Mouse (Mus musculus) midbrain, embryonic 14.5 days (tissue): ENCODE results near the gene Usp42. TPM values are rescaled to one million over a fixed set of nuclear protein-coding genes. Genes with fewer than 3 reads are reported as not detected.

Experiments used
- ATAC-seq: fragments of 200-750 bp; cut with Nextera tagmentation; 2 replicates; pipeline ENCODE4 v1.8.0; 2017; ENCODE audit warnings: moderate number of reproducible peaks, moderate library complexity; ENCODE audit not compliant: low FRiP score, low TSS enrichment
- DNase-seq: peaks from one replicate; pipeline ENCODE4 v3.0.0-alpha.2; 2015
- H3K27ac ChIP-seq: fragments of 300-500 bp; sonication (generic); replicated peaks from 2 replicates; pipeline ENCODE4 v1.5.1; 2014; ENCODE audit warnings: mild to moderate bottlenecking, low read depth, low read length, moderate library complexity
- H3K27me3 ChIP-seq: fragments of 300-500 bp; sonication (generic); 2 replicates; pipeline ENCODE4 v1.6.1; 2014; ENCODE audit warnings: low read length, control low read depth, mixed read lengths; ENCODE audit not compliant: control insufficient read depth, insufficient read depth
- H3K36me3 ChIP-seq: fragments of 300-500 bp; sonication (generic); 2 replicates; pipeline ENCODE4 v1.6.1; 2014; ENCODE audit warnings: low read length, control low read depth; ENCODE audit not compliant: control insufficient read depth, insufficient read depth
- H3K4me1 ChIP-seq: fragments of 300-500 bp; sonication (generic); 2 replicates; pipeline ENCODE4 v1.6.1; 2014; ENCODE audit warnings: mild to moderate bottlenecking, antibody characterized with exemption, low read length, control low read depth; ENCODE audit not compliant: control insufficient read depth, insufficient read depth
- H3K4me2 ChIP-seq: fragments of 300-500 bp; sonication (generic); 2 replicates; pipeline ENCODE4 v1.6.1; 2014; ENCODE audit warnings: mild to moderate bottlenecking, low read length, moderate library complexity
- H3K4me3 ChIP-seq: fragments of 300-500 bp; sonication (generic); replicated peaks from 2 replicates; pipeline ENCODE4 v1.5.1; 2014; ENCODE audit warnings: low read depth, low read length
- H3K9ac ChIP-seq: fragments of 300-500 bp; sonication (generic); replicated peaks from 2 replicates; pipeline ENCODE4 v1.6.1; 2014; ENCODE audit warnings: mild to moderate bottlenecking, low read length, moderate library complexity
- H3K9me3 ChIP-seq: fragments of 300-500 bp; sonication (generic); 2 replicates; pipeline ENCODE4 v1.6.1; 2016; ENCODE audit warnings: low read length, control low read depth, mixed read lengths; ENCODE audit not compliant: control insufficient read depth
- WGBS: fragments of 180-500 bp; shearing (Covaris S2); extraction: QIAGEN DNeasy Blood & Tissue Kit; methylation state at CpG from one replicate; pipeline ENCODE4 v1.1.7; 2014; 5-methylcytosine and 5-hydroxymethylcytosine counted together
- polyA plus RNA-seq: library from polyadenylated mRNA; unstranded; fragments of >200 nt; fragmentation: Nextera tagmentation; extraction: Ambion mirVana; gene quantifications from 2 replicates; pipeline ENCODE4 v1.2.1, GENCODE M21; 2014

Gene Usp42
- 33.9 and 34.3 TPM in 2 replicates for polyA plus RNA-seq

- peak; percentile 99 for ATAC-seq
Measured at GRCm38 (mm10) chr5:143732180-143732891, at the start of gene Usp42. Gene Usp42 (minus strand): TSS chr5:143732280.

GRCm38 (mm10) chr5:143760508-143760907, 28.4 kb upstream of the Usp42 start:
- no peak overlapping the region for H3K4me3 ChIP-seq
- no peaks in the 10 kb centered on the region for H3K27me3 ChIP-seq
- H3K9me3 ChIP-seq: no peaks in the 10 kb centered on the region
- H3K4me2 ChIP-seq: no peak overlapping the region
- peaks cover 9% of the 10 kb centered on the region for H3K4me1 ChIP-seq
- WGBS: 97% methylated on average over 3 of the region's 3 CpGs
- no peak for DNase-seq
- H3K9ac ChIP-seq: no peak overlapping the region
- no peak for ATAC-seq
- H3K36me3 ChIP-seq: peaks cover 15% of the 10 kb centered on the region
- H3K27ac ChIP-seq: no peak overlapping the region

More at GRCm38 (mm10) chr5:143732180-143732891, at the start of gene Usp42:
- Histone ChIP-seq H3K27ac (peak within 1 kb of the TSS; percentile 94), H3K9me3 (no peaks in the 10 kb centered on the region), H3K36me3 (peaks cover 7% of the 10 kb centered on the region), H3K4me3 (peak within 1 kb of the TSS; percentile 96), H3K27me3 (no peaks in the 10 kb centered on the region), H3K4me1 (peaks cover 17% of the 10 kb centered on the region), H3K9ac (peak within 1 kb of the TSS; percentile 95), H3K4me2 (peak within 1 kb of the TSS; percentile 88)
- 1% methylated on average over 75 of the region's 82 CpGs for WGBS
- peak; percentile 98 for DNase-seq

GRCm38 (mm10) chr5:143759554-143759953, 27.5 kb upstream of the Usp42 start:
- peaks cover 9% of the 10 kb centered on the region for H3K4me1 ChIP-seq
- DNase-seq (no peak), ATAC-seq (no peak)
- no peaks in the 10 kb centered on the region for H3K9me3 ChIP-seq
- H3K4me3 ChIP-seq: no peak overlapping the region; the same call in 1 of the 2 replicates
- H3K9ac ChIP-seq: 0 out of 2 replicates have a peak overlapping the region, but pooled peaks have one; percentile 62
- no peaks in the 10 kb centered on the region for H3K27me3 ChIP-seq
- H3K27ac ChIP-seq: no peak overlapping the region
- 87% methylated on average over 8 of the region's 8 CpGs for WGBS
- no peak overlapping the region; the same call in 1 of the 2 replicates for H3K4me2 ChIP-seq
- peaks cover 12% of the 10 kb centered on the region for H3K36me3 ChIP-seq

GRCm38 (mm10) chr5:143757755-143758443, 25.8 kb upstream of the Usp42 start:
- peak overlapping the region; percentile 49 for H3K4me3 ChIP-seq
- H3K9ac ChIP-seq: peak overlapping the region; percentile 62
- H3K4me2 ChIP-seq: peak overlapping the region; percentile 71
- 13% methylated on average over 28 of the region's 28 CpGs for WGBS
- peak; percentile 87 for ATAC-seq
- H3K27ac ChIP-seq: peak overlapping the region; percentile 38; the same call in 1 of the 2 replicates
- peaks cover 9% of the 10 kb centered on the region for H3K4me1 ChIP-seq
- 0 out of 2 replicates have a peak, but pooled peaks cover 2% of the 10 kb centered on the region for H3K36me3 ChIP-seq
- no peaks in the 10 kb centered on the region for H3K27me3 ChIP-seq
- peak; percentile 94 for DNase-seq
- H3K9me3 ChIP-seq: no peaks in the 10 kb centered on the region

- DNase-seq (no peak), ATAC-seq (no peak)
- no peak overlapping the region for H3K4me2 ChIP-seq
- peaks cover 9% of the 10 kb centered on the region for H3K4me1 ChIP-seq
- 95% methylated on average over 9 of the region's 9 CpGs for WGBS
- no peaks in the 10 kb centered on the region for H3K36me3 ChIP-seq
- no peak overlapping the region for H3K27ac ChIP-seq
- no peaks in the 10 kb centered on the region for H3K9me3 ChIP-seq
- no peaks in the 10 kb centered on the region for H3K27me3 ChIP-seq
- H3K4me3 ChIP-seq: no peak overlapping the region
- H3K9ac ChIP-seq: no peak overlapping the region
Measured at GRCm38 (mm10) chr5:143755529-143756141, 23.6 kb upstream of the Usp42 start.

GRCm38 (mm10) chr5:143749630-143750208, 17.6 kb upstream of the Usp42 start:
- no peak for DNase-seq
- 51% methylated on average over 2 of the region's 2 CpGs for WGBS
- Histone ChIP-seq H3K27me3 (no peaks in the 10 kb centered on the region), H3K36me3 (no peaks in the 10 kb centered on the region), H3K4me2 (no peak overlapping the region), H3K4me1 (no peaks in the 10 kb centered on the region), H3K9me3 (no peaks in the 10 kb centered on the region), H3K9ac (no peak overlapping the region), H3K4me3 (no peak overlapping the region), H3K27ac (no peak overlapping the region)
- no peak for ATAC-seq

GRCm38 (mm10) chr5:143731483-143732112, 482 bp downstream of the Usp42 start:
- Histone ChIP-seq H3K27ac (peak overlapping the region; percentile 94), H3K36me3 (peaks cover 14% of the 10 kb centered on the region), H3K27me3 (no peaks in the 10 kb centered on the region), H3K9me3 (no peaks in the 10 kb centered on the region), H3K9ac (peak overlapping the region; percentile 95), H3K4me3 (peak overlapping the region; percentile 96), H3K4me1 (peaks cover 17% of the 10 kb centered on the region), H3K4me2 (peak overlapping the region; percentile 88)
- WGBS: under 1% methylated on average over 64 of the region's 82 CpGs
- DNase-seq (no peak), ATAC-seq (peak; percentile 11)

GRCm38 (mm10) chr5:143730915-143731314, 1.2 kb downstream of the Usp42 start:
- H3K27me3 ChIP-seq: no peaks in the 10 kb centered on the region
- H3K27ac ChIP-seq: no peak overlapping the region
- peak overlapping the region; percentile 88 for H3K4me2 ChIP-seq
- WGBS: 15% methylated on average over 6 of the region's 6 CpGs
- H3K9me3 ChIP-seq: no peaks in the 10 kb centered on the region
- H3K36me3 ChIP-seq: peaks cover 21% of the 10 kb centered on the region
- H3K9ac ChIP-seq: peak overlapping the region; percentile 95; the same call in 1 of the 2 replicates
- DNase-seq (peak; percentile 4), ATAC-seq (no peak)
- peak overlapping the region; percentile 96 for H3K4me3 ChIP-seq
- H3K4me1 ChIP-seq: peaks cover 17% of the 10 kb centered on the region
